Mouse (Mus musculus): ENCODE measurements at regions not wholly inside any gene's neighbourhood (a gene's known extent, or its start where the extent isn't known, plus 50 kb on each side); places are given as distances from the start of the nearest gene placed in this dataset.
"Not testable (repeated sequence)": the region's sequence is repeated elsewhere in the genome, so short reads cannot be mapped to it uniquely, and the experiment has no call there.

DNA sequence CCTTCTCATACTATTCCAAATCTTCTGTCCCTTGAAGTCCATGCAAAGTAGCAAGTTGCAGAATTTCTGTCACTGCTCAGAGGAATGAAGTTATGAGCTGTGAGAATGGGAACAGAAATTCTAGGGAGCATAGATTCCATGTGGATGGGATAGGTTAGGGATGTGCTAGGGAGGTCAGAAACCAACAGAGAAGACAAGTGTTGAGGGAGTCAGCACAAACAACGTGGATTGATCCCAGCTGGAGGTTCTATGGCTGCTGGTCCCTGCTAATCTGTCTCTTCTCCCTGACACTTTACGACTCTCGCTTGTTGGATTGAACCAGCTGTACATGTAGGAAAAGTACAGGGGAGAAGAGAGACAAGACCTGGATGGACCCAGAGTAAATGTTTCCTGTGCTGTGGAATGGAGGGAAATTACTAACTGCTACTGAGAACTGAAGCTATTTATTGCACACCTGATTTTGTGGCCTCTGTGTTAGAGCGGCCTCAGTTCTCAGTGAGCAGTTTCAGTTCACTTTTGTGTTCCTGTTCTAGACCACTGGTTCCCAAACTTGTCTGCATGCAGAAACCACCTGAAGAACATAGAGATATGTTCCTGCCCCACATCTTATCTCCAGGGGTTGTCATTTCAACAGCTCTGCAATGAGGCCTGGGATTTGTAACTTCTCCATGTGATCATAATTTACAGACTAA, 151.0 kb downstream of the Ube2e3 start:
- Histone ChIP-seq H3K4me1 (ENCODE audit: insufficient read depth) (no peaks in the 10 kb centered on the region), H3K9ac (no peak overlapping the region), H3K27me3 (ENCODE audit: insufficient read depth, low read length) (no peaks in the 10 kb centered on the region), H3K27ac (ENCODE audit: low read depth, low read length) (no peak overlapping the region), H3K36me3 (ENCODE audit: insufficient read depth) (no peaks in the 10 kb centered on the region), H3K9me3 (ENCODE audit: low read length) (no peaks in the 10 kb centered on the region), H3K4me3 (ENCODE audit: low read depth, low read length) (no peak overlapping the region), H3K4me2 (ENCODE audit: low read depth) (no peak overlapping the region)
- ATAC-seq: no peak
- TF ChIP-seq CTCF (IDR thresholded peaks at IDR 0.05; ENCODE audit: low read depth): no peak
- no peak for DNase-seq
- 83% methylated on average over 4 of the region's 4 CpGs for WGBS

GRCm38 (mm10) chr2:79022954-79023353, 155.0 kb downstream of the Ube2e3 start:
- DNase-seq (no peak), ATAC-seq (no peak)
- Histone ChIP-seq H3K4me3 (ENCODE audit: low read depth, low read length) (no peak overlapping the region), H3K27ac (ENCODE audit: low read depth, low read length) (no peak overlapping the region), H3K9ac (no peak overlapping the region), H3K9me3 (ENCODE audit: low read length) (no peaks in the 10 kb centered on the region), H3K4me2 (ENCODE audit: low read depth) (no peak overlapping the region), H3K4me1 (ENCODE audit: insufficient read depth) (no peaks in the 10 kb centered on the region; the same call in 1 of the 2 replicates), H3K36me3 (ENCODE audit: insufficient read depth) (no peaks in the 10 kb centered on the region), H3K27me3 (ENCODE audit: insufficient read depth, low read length) (no peaks in the 10 kb centered on the region)
- 81% methylated on average over 2 of the region's 2 CpGs for WGBS
- TF ChIP-seq CTCF (IDR thresholded peaks at IDR 0.05; ENCODE audit: low read depth): no peak

GRCm38 (mm10) chr2:79025678-79026077, 157.8 kb downstream of the Ube2e3 start:
- Histone ChIP-seq H3K27me3 (ENCODE audit: insufficient read depth, low read length) (no peaks in the 10 kb centered on the region), H3K27ac (ENCODE audit: low read depth, low read length) (no peak overlapping the region), H3K9me3 (ENCODE audit: low read length) (no peaks in the 10 kb centered on the region), H3K4me1 (ENCODE audit: insufficient read depth) (no peaks in the 10 kb centered on the region; the same call in 1 of the 2 replicates), H3K9ac (no peak overlapping the region), H3K36me3 (ENCODE audit: insufficient read depth) (no peaks in the 10 kb centered on the region), H3K4me2 (ENCODE audit: low read depth) (no peak overlapping the region), H3K4me3 (ENCODE audit: low read depth, low read length) (no peak overlapping the region)
- ATAC-seq (no peak), DNase-seq (no peak)
- 82% methylated on average over 4 of the region's 4 CpGs for WGBS
- TF ChIP-seq CTCF (IDR thresholded peaks at IDR 0.05; ENCODE audit: low read depth): no peak

DNA sequence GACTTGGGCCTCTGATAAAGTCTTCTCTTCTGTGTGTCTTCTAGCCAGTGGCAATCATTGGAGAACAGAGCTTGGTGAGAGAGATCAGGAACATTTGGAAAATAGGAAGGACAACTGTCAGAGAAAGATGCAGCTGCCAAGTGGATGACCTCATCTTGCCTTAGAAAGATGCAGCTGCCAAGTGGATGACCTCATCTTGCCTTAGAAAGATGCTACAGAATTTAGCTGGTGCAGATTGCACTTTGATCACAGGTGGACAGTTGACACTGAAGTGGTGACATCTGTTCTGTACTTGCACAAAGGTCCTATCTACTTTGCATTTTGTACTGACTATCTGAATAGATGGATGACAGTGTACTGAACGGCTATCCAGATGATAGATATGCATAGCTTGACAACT, 163.1 kb downstream of the Ube2e3 start:
- no peak for TF ChIP-seq CTCF (IDR thresholded peaks at IDR 0.05; ENCODE audit: low read depth)
- H3K4me3 ChIP-seq (ENCODE audit: low read depth, low read length): no peak overlapping the region
- no peak overlapping the region for H3K27ac ChIP-seq (ENCODE audit: low read depth, low read length)
- 46% methylated on average over 1 of the region's 1 CpGs for WGBS
- H3K4me1 ChIP-seq (ENCODE audit: insufficient read depth): no peaks in the 10 kb centered on the region; the same call in 1 of the 2 replicates
- no peak overlapping the region for H3K4me2 ChIP-seq (ENCODE audit: low read depth)
- no peaks in the 10 kb centered on the region for H3K9me3 ChIP-seq (ENCODE audit: low read length)
- no peak for ATAC-seq
- no peak overlapping the region for H3K9ac ChIP-seq
- H3K27me3 ChIP-seq (ENCODE audit: insufficient read depth, low read length): no peaks in the 10 kb centered on the region
- DNase-seq: no peak
- no peaks in the 10 kb centered on the region for H3K36me3 ChIP-seq (ENCODE audit: insufficient read depth)

- Histone ChIP-seq H3K9ac (no peak overlapping the region), H3K36me3 (ENCODE audit: insufficient read depth) (no peaks in the 10 kb centered on the region), H3K4me1 (ENCODE audit: insufficient read depth) (no peaks in the 10 kb centered on the region), H3K4me2 (ENCODE audit: low read depth) (no peak overlapping the region), H3K27ac (ENCODE audit: low read depth, low read length) (no peak overlapping the region), H3K4me3 (ENCODE audit: low read depth, low read length) (no peak overlapping the region), H3K27me3 (ENCODE audit: insufficient read depth, low read length) (no peaks in the 10 kb centered on the region), H3K9me3 (ENCODE audit: low read length) (no peaks in the 10 kb centered on the region)
- DNase-seq (no peak), ATAC-seq (no peak)
- TF ChIP-seq CTCF (IDR thresholded peaks at IDR 0.05; ENCODE audit: low read depth): no peak
- 84% methylated on average over 2 of the region's 2 CpGs for WGBS
Measured at GRCm38 (mm10) chr2:79036296-79036695, 168.4 kb downstream of the Ube2e3 start.

DNA sequence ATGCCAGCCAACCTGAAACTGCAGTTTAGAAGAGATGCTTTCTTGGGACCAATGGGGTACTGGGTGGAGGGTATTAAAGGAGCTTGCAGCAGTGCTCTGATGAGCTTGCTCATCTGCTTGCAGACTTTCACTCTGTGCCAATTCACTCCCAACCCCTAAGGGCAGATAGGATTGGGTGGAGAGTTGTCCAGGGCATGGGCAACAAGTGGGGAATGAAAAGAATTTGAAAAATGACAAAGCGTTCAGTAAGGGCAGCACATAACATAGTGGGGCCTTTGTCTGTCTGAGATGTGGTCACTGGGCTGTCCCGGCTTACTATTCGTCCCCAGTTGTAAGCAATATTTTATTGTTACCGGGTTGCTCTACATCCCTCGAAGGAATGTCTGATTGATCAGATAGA, 170.7 kb downstream of the Ube2e3 start:
- Histone ChIP-seq H3K9me3 (ENCODE audit: low read length) (no peaks in the 10 kb centered on the region), H3K36me3 (ENCODE audit: insufficient read depth) (no peaks in the 10 kb centered on the region), H3K4me2 (ENCODE audit: low read depth) (no peak overlapping the region), H3K4me3 (ENCODE audit: low read depth, low read length) (no peak overlapping the region), H3K4me1 (ENCODE audit: insufficient read depth) (no peaks in the 10 kb centered on the region), H3K27me3 (ENCODE audit: insufficient read depth, low read length) (no peaks in the 10 kb centered on the region), H3K9ac (no peak overlapping the region), H3K27ac (ENCODE audit: low read depth, low read length) (no peak overlapping the region)
- WGBS: 20% methylated on average over 5 of the region's 5 CpGs
- TF ChIP-seq CTCF (IDR thresholded peaks at IDR 0.05; ENCODE audit: low read depth): no peak
- ATAC-seq: no peak
- no peak for DNase-seq

DNA sequence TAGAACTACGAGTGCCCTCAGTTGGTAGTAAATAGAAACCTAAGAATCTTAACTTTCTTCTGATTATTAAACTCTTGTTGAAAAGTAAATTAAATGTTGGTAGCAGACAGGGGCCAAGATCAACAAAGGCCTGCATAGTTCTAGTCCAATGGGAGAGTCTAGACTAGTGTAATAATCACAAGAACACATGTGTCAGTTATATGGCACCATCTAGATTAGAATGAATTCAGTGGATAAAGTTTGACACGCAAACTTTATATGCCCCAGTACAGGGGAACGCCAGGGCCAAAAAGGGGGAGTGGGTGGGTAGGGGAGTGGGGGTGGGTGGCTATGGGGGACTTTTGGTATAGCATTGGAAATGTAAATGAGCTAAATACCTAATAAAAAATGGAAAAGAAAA, 176.9 kb downstream of the Ube2e3 start:
- ATAC-seq; DNase-seq; H3K36me3 ChIP-seq (ENCODE audit: insufficient read depth); H3K9ac ChIP-seq; H3K9me3 ChIP-seq (ENCODE audit: low read length); H3K27ac ChIP-seq (ENCODE audit: low read depth, low read length); H3K27me3 ChIP-seq (ENCODE audit: insufficient read depth, low read length); H3K4me1 ChIP-seq (ENCODE audit: insufficient read depth); H3K4me3 ChIP-seq (ENCODE audit: low read depth, low read length); H3K4me2 ChIP-seq (ENCODE audit: low read depth): not testable (repeated sequence)
- WGBS: 89% methylated on average over 3 of the region's 3 CpGs

Data from forebrain, postnatal 0 days (tissue).